Mouse (Mus musculus): Measurements from ENCODE around the gene Nme7. TPM values are rescaled to one million over a fixed set of nuclear protein-coding genes. Genes with fewer than 3 reads are reported as not detected.

Gene Nme7
- polyA plus RNA-seq, 1 experiment from 2014 or later = 8.5 TPM

- no peak overlapping the region for H3K4me3 ChIP-seq (ENCODE audit: low read depth, low read length)
- H3K27me3 ChIP-seq (ENCODE audit: control insufficient read depth, insufficient read depth, low read depth, low read length) = no peaks in the 10 kb centered on the region
- H3K4me2 ChIP-seq (ENCODE audit: low read depth, low read length) = no peak overlapping the region
- no peaks in the 10 kb centered on the region for H3K9me3 ChIP-seq (replicated peaks; ENCODE audit: control insufficient read depth, low read length)
- H3K36me3 ChIP-seq (ENCODE audit: control insufficient read depth, insufficient read depth) = no peaks in the 10 kb centered on the region
- no peaks in the 10 kb centered on the region for H3K4me1 ChIP-seq (ENCODE audit: control insufficient read depth, low read depth, low read length)
- ATAC-seq (ENCODE audit: low read depth) = no peak
- WGBS (ENCODE audit: insufficient replicate concordance) = 63% methylated on average over 2 of the region's 2 CpGs
- H3K9ac ChIP-seq (ENCODE audit: low read depth, low read length) = no peak overlapping the region
- H3K27ac ChIP-seq (ENCODE audit: low read length) = no peak overlapping the region
Observed at GRCm38 (mm10) chr1:164324878-164325277, 21.0 kb downstream of the Nme7 start.

- H3K4me2 ChIP-seq (ENCODE audit: low read depth, low read length) = no peak overlapping the region
- ATAC-seq (ENCODE audit: low read depth) = no peak
- no peak overlapping the region for H3K9ac ChIP-seq (ENCODE audit: low read depth, low read length)
- 66% methylated on average over 6 of the region's 6 CpGs for WGBS (ENCODE audit: insufficient replicate concordance)
- H3K9me3 ChIP-seq (replicated peaks; ENCODE audit: control insufficient read depth, low read length) = no peaks in the 10 kb centered on the region
- H3K4me1 ChIP-seq (ENCODE audit: control insufficient read depth, low read depth, low read length) = no peaks in the 10 kb centered on the region
- no peaks in the 10 kb centered on the region for H3K27me3 ChIP-seq (ENCODE audit: control insufficient read depth, insufficient read depth, low read depth, low read length)
- H3K4me3 ChIP-seq (ENCODE audit: low read depth, low read length) = no peak overlapping the region
- no peak overlapping the region for H3K27ac ChIP-seq (ENCODE audit: low read length)
- no peaks in the 10 kb centered on the region for H3K36me3 ChIP-seq (ENCODE audit: control insufficient read depth, insufficient read depth)
Observed at GRCm38 (mm10) chr1:164326600-164327155, 22.8 kb downstream of the Nme7 start.

- H3K4me3 ChIP-seq (ENCODE audit: low read depth, low read length) = no peak overlapping the region
- H3K9ac ChIP-seq (ENCODE audit: low read depth, low read length) = no peak overlapping the region
- no peak overlapping the region for H3K27ac ChIP-seq (ENCODE audit: low read length)
- WGBS (ENCODE audit: insufficient replicate concordance) = 75% methylated on average over 7 of the region's 7 CpGs
- ATAC-seq (ENCODE audit: low read depth) = no peak
- H3K4me1 ChIP-seq (ENCODE audit: control insufficient read depth, low read depth, low read length) = no peaks in the 10 kb centered on the region
- no peaks in the 10 kb centered on the region for H3K9me3 ChIP-seq (replicated peaks; ENCODE audit: control insufficient read depth, low read length)
- no peak overlapping the region for H3K4me2 ChIP-seq (ENCODE audit: low read depth, low read length)
- H3K36me3 ChIP-seq (ENCODE audit: control insufficient read depth, insufficient read depth) = no peaks in the 10 kb centered on the region
- no peaks in the 10 kb centered on the region for H3K27me3 ChIP-seq (ENCODE audit: control insufficient read depth, insufficient read depth, low read depth, low read length)
Observed at GRCm38 (mm10) chr1:164327764-164328163, 23.8 kb downstream of the Nme7 start.

GRCm38 (mm10) chr1:164332559-164332958 is 28.6 kb downstream of the Nme7 start:
- Histone ChIP-seq H3K4me2 (ENCODE audit: low read depth, low read length) (no peak overlapping the region), H3K36me3 (ENCODE audit: control insufficient read depth, insufficient read depth) (no peaks in the 10 kb centered on the region), H3K27me3 (ENCODE audit: control insufficient read depth, insufficient read depth, low read depth, low read length) (no peaks in the 10 kb centered on the region), H3K27ac (ENCODE audit: low read length) (no peak overlapping the region), H3K4me3 (ENCODE audit: low read depth, low read length) (no peak overlapping the region), H3K4me1 (ENCODE audit: control insufficient read depth, low read depth, low read length) (no peaks in the 10 kb centered on the region), H3K9me3 (replicated peaks; ENCODE audit: control insufficient read depth, low read length) (no peaks in the 10 kb centered on the region), H3K9ac (ENCODE audit: low read depth, low read length) (no peak overlapping the region)
- WGBS (ENCODE audit: insufficient replicate concordance) = 77% methylated on average over 11 of the region's 11 CpGs
- ATAC-seq (ENCODE audit: low read depth) = no peak

GRCm38 (mm10) chr1:164335435-164335834 is 31.5 kb downstream of the Nme7 start:
- no peak overlapping the region for H3K4me3 ChIP-seq (ENCODE audit: low read depth, low read length)
- no peaks in the 10 kb centered on the region for H3K4me1 ChIP-seq (ENCODE audit: control insufficient read depth, low read depth, low read length)
- 68% methylated on average over 3 of the region's 3 CpGs for WGBS (ENCODE audit: insufficient replicate concordance)
- no peaks in the 10 kb centered on the region for H3K36me3 ChIP-seq (ENCODE audit: control insufficient read depth, insufficient read depth)
- no peak overlapping the region for H3K27ac ChIP-seq (ENCODE audit: low read length)
- H3K9me3 ChIP-seq (replicated peaks; ENCODE audit: control insufficient read depth, low read length) = no peaks in the 10 kb centered on the region
- no peak for ATAC-seq (ENCODE audit: low read depth)
- H3K4me2 ChIP-seq (ENCODE audit: low read depth, low read length) = no peak overlapping the region
- no peaks in the 10 kb centered on the region for H3K27me3 ChIP-seq (ENCODE audit: control insufficient read depth, insufficient read depth, low read depth, low read length)
- no peak overlapping the region for H3K9ac ChIP-seq (ENCODE audit: low read depth, low read length)

GRCm38 (mm10) chr1:164335846-164336245 is 31.9 kb downstream of the Nme7 start:
- Histone ChIP-seq H3K4me1 (ENCODE audit: control insufficient read depth, low read depth, low read length) (no peaks in the 10 kb centered on the region), H3K4me2 (ENCODE audit: low read depth, low read length) (no peak overlapping the region), H3K27me3 (ENCODE audit: control insufficient read depth, insufficient read depth, low read depth, low read length) (no peaks in the 10 kb centered on the region), H3K9me3 (replicated peaks; ENCODE audit: control insufficient read depth, low read length) (no peaks in the 10 kb centered on the region), H3K27ac (ENCODE audit: low read length) (no peak overlapping the region), H3K4me3 (ENCODE audit: low read depth, low read length) (no peak overlapping the region), H3K9ac (ENCODE audit: low read depth, low read length) (no peak overlapping the region), H3K36me3 (ENCODE audit: control insufficient read depth, insufficient read depth) (no peaks in the 10 kb centered on the region)
- whole genome bisulfite sequencing (ENCODE audit: insufficient replicate concordance) = 75% methylated on average over 4 of the region's 4 CpGs
- ATAC-seq (ENCODE audit: low read depth) = no peak

GRCm38 (mm10) chr1:164342161-164342560 is 38.2 kb downstream of the Nme7 start:
- Histone ChIP-seq H3K27ac (ENCODE audit: low read length) (no peak overlapping the region), H3K9ac (ENCODE audit: low read depth, low read length) (no peak overlapping the region), H3K4me1 (ENCODE audit: control insufficient read depth, low read depth, low read length) (no peaks in the 10 kb centered on the region), H3K9me3 (replicated peaks; ENCODE audit: control insufficient read depth, low read length) (no peaks in the 10 kb centered on the region), H3K36me3 (ENCODE audit: control insufficient read depth, insufficient read depth) (peaks cover 4% of the 10 kb centered on the region; the same call in 1 of the 2 replicates), H3K4me2 (ENCODE audit: low read depth, low read length) (no peak overlapping the region), H3K27me3 (ENCODE audit: control insufficient read depth, insufficient read depth, low read depth, low read length) (no peaks in the 10 kb centered on the region), H3K4me3 (ENCODE audit: low read depth, low read length) (no peak overlapping the region)
- WGBS (ENCODE audit: insufficient replicate concordance) = 67% methylated on average over 3 of the region's 3 CpGs
- ATAC-seq (ENCODE audit: low read depth) = no peak

GRCm38 (mm10) chr1:164353443-164353842 is 49.5 kb downstream of the Nme7 start:
- no peak overlapping the region for H3K4me2 ChIP-seq (ENCODE audit: low read depth, low read length)
- no peaks in the 10 kb centered on the region for H3K9me3 ChIP-seq (replicated peaks; ENCODE audit: control insufficient read depth, low read length)
- H3K9ac ChIP-seq (ENCODE audit: low read depth, low read length) = no peak overlapping the region
- 70% methylated on average over 3 of the region's 3 CpGs for WGBS (ENCODE audit: insufficient replicate concordance)
- H3K4me3 ChIP-seq (ENCODE audit: low read depth, low read length) = no peak overlapping the region
- no peaks in the 10 kb centered on the region for H3K36me3 ChIP-seq (ENCODE audit: control insufficient read depth, insufficient read depth)
- ATAC-seq (ENCODE audit: low read depth) = no peak
- no peak overlapping the region for H3K27ac ChIP-seq (ENCODE audit: low read length)
- no peaks in the 10 kb centered on the region for H3K4me1 ChIP-seq (ENCODE audit: control insufficient read depth, low read depth, low read length)
- H3K27me3 ChIP-seq (ENCODE audit: control insufficient read depth, insufficient read depth, low read depth, low read length) = no peaks in the 10 kb centered on the region

GRCm38 (mm10) chr1:164357995-164358394 is 54.1 kb downstream of the Nme7 start:
- Histone ChIP-seq H3K4me3 (ENCODE audit: low read depth, low read length) (no peak overlapping the region), H3K4me1 (ENCODE audit: control insufficient read depth, low read depth, low read length) (no peaks in the 10 kb centered on the region), H3K27ac (ENCODE audit: low read length) (no peak overlapping the region), H3K9ac (ENCODE audit: low read depth, low read length) (no peak overlapping the region), H3K36me3 (ENCODE audit: control insufficient read depth, insufficient read depth) (no peaks in the 10 kb centered on the region), H3K9me3 (replicated peaks; ENCODE audit: control insufficient read depth, low read length) (no peaks in the 10 kb centered on the region), H3K27me3 (ENCODE audit: control insufficient read depth, insufficient read depth, low read depth, low read length) (no peaks in the 10 kb centered on the region), H3K4me2 (ENCODE audit: low read depth, low read length) (no peak overlapping the region)
- ATAC-seq (ENCODE audit: low read depth) = no peak
- 53% methylated on average over 3 of the region's 3 CpGs for WGBS (ENCODE audit: insufficient replicate concordance)

Data from liver, embryonic 16.5 days (tissue).